Mouse (Mus musculus): ENCODE measurements around the gene Serpina3a. TPM values are rescaled to one million over a fixed set of nuclear protein-coding genes. Genes with fewer than 3 reads are reported as not detected.

Gene Serpina3a
- total RNA-seq, 2 experiments from 2014 or later: not detected

DNA sequence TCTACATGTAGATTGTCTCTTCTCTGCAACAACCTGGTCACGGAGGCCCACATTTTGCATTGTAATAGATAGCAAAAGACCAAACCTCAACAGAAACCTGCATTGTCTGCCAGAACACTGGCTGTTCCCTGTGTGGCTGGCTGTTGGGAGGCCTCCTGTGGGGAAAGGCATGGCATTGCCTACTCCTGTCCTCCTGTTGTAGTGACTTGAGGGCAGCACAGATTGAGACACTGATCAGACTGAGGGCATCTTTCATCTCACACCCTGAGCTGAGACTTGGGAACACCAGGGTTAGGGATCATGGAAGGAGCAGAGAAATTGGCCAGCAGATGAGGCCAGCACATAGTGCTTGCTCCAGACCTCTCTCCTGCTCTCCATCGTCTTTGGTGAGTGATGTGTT, 25.7 kb downstream of the Serpina3a start:
- intact Hi-C loops (cut with DNase I): no loop called here
- DNase-seq (ENCODE audit: extremely low spot score in 1 of 2, low spot score in 2 of 2): no peak

- no peak for DNase-seq (ENCODE audit: extremely low spot score in 1 of 2, low spot score in 2 of 2)
- intact Hi-C loops (cut with DNase I): no loop called here
Observed at GRCm38 (mm10) chr12:104140543-104141103, 28.1 kb downstream of the Serpina3a start.

DNA sequence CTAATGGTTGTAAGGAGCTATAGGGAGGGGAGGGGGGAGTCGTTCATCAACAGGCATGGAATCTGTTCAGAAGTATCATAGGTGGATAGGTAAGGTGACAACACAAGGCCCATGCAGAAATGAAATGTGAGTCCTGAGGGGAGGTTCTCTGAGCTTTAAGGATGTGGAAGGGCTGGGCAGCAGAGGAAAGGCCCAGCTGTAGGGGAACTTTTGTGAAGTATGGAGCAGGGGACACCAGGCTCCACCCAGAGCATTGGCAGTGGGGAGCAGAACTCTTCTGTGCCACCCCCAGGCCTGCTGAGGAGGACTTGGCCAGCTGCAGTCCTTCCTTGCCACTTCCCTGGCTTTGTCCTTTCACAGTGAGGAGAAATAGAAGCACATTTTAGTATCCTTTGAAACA, 29.0 kb downstream of the Serpina3a start:
- intact Hi-C loops (cut with DNase I): no loop called here
- no peak for DNase-seq (ENCODE audit: extremely low spot score in 1 of 2, low spot score in 2 of 2)

- DNase-seq (ENCODE audit: extremely low spot score in 1 of 2, low spot score in 2 of 2): no peak
- intact Hi-C loops (cut with DNase I): no loop called here
Observed at GRCm38 (mm10) chr12:104142427-104142826, 29.9 kb downstream of the Serpina3a start.

- no peak for DNase-seq (ENCODE audit: extremely low spot score in 1 of 2, low spot score in 2 of 2)
- intact Hi-C loops (cut with DNase I): no loop called here
Observed at GRCm38 (mm10) chr12:104143286-104143685, 30.8 kb downstream of the Serpina3a start.

- intact Hi-C loops (cut with DNase I): no loop called here
- DNase-seq (ENCODE audit: extremely low spot score in 1 of 2, low spot score in 2 of 2): no peak
Observed at GRCm38 (mm10) chr12:104145571-104145970, 33.0 kb downstream of the Serpina3a start.

GRCm38 (mm10) chr12:104151989-104152388, 39.5 kb downstream of the Serpina3a start:
- intact Hi-C loops (cut with DNase I): no loop called here
- no peak for DNase-seq (ENCODE audit: extremely low spot score in 1 of 2, low spot score in 2 of 2)

DNA sequence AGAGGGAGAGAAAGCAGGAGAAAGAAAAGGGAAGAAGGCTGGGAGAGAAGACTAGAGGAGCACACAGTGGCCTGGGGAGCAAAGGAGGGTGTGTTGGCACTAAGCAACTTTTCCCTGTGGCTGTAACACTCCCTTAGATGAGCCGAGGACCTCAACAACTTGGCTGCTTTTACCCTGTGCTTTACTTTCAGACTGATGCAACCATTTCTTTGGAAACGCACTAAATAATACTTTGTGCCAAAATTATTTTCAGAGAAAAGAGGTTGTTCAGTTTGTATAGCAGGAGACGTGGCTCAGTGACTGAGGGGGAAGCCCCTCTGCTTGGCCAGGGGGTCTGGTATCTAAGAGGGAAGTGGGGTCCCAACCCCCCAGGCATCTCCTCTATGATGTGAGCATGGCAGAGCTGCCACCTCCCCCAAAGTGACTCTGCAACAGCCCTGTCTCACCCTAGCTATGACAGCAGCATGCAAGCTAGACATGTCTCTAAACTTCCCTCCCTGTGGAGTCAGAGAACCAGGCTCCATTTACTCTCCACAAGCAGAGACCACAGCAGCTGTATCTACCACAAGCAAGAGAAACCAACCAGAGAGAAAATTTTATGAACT, 40.6 kb downstream of the Serpina3a start:
- intact Hi-C loops (cut with DNase I): no loop called here
- no peak for DNase-seq (ENCODE audit: extremely low spot score in 1 of 2, low spot score in 2 of 2)

- intact Hi-C loops (cut with DNase I): no loop called here
- DNase-seq (ENCODE audit: extremely low spot score in 1 of 2, low spot score in 2 of 2): no peak
Observed at GRCm38 (mm10) chr12:104153656-104154055, 41.1 kb downstream of the Serpina3a start, which contains the start of gene Serpina3c. Serpina3c (minus strand) TSS chr12:104153870.

Other genes starting within 250 kb of the Serpina3a start
- gene Serpina1a, start 249.2 kb upstream of the Serpina3a start, total RNA-seq (2021): not detected
- gene Serpina1c, start 207.8 kb upstream of the Serpina3a start, total RNA-seq (2021): not detected
- not detected for gene Serpina1e, start 153.7 kb upstream of the Serpina3a start, total RNA-seq (2021)
- not detected for gene Serpina11, start 122.8 kb upstream of the Serpina3a start, total RNA-seq (2021)
- gene Serpina9, start 99.0 kb upstream of the Serpina3a start, total RNA-seq (2021): 1 to 10 TPM in 1 of 2 experiments, under 1 TPM in 1; 0.22 to 1.9 TPM
- not detected for gene Serpina12, start 68.3 kb upstream of the Serpina3a start, total RNA-seq (2021)
- not detected for gene Serpina5, start 11.6 kb upstream of the Serpina3a start, total RNA-seq (2021)
- gene Serpina3b, start 15.3 kb downstream of the Serpina3a start, total RNA-seq (2021): not detected
- gene Serpina3c, start 41.1 kb downstream of the Serpina3a start, total RNA-seq (2021): not detected
- gene Serpina3f, start 101.8 kb downstream of the Serpina3a start, total RNA-seq (2021): not detected
- gene Serpina3g, start 123.5 kb downstream of the Serpina3a start, total RNA-seq (2021): under 1 TPM; 0.36 to 0.39 TPM
- gene Serpina3i, start 150.4 kb downstream of the Serpina3a start, total RNA-seq (2021): under 1 TPM in 1 of 2 experiments, not detected in 1; 0.47 TPM
- gene Serpina3j, start 201.8 kb downstream of the Serpina3a start, total RNA-seq (2021): not detected
- gene Serpina3k, start 225.8 kb downstream of the Serpina3a start, total RNA-seq (2021): not detected
- gene Serpina3m, start 225.8 kb downstream of the Serpina3a start, total RNA-seq (2021): not detected

All from left cerebral cortex, postnatal 10 days (tissue).